Mouse (Mus musculus) liver, embryonic 12.5 days (tissue): ENCODE results near the gene Efnb3. TPM values are rescaled to one million over a fixed set of nuclear protein-coding genes. Genes with fewer than 3 reads are reported as not detected.

Source experiments
- ATAC-seq: fragments of 200-750 bp; cut with Nextera tagmentation; 2 replicates; pipeline ENCODE4 v1.8.0; 2017; ENCODE audit warnings: moderate number of reproducible peaks, mild to moderate bottlenecking, moderate library complexity
- H3K27ac ChIP-seq: fragments of 300-500 bp; sonication (generic); 2 replicates; pipeline ENCODE4 v1.5.1; 2016; ENCODE audit warnings: mild to moderate bottlenecking
- H3K27me3 ChIP-seq: fragments of 300-500 bp; sonication (generic); replicated peaks from 2 replicates; pipeline ENCODE4 v1.6.1; 2016; ENCODE audit warnings: mild to moderate bottlenecking, moderate library complexity
- H3K36me3 ChIP-seq: fragments of 300-500 bp; sonication (generic); 2 replicates; pipeline ENCODE4 v1.6.1; 2016; ENCODE audit warnings: mild to moderate bottlenecking, moderate library complexity
- H3K4me1 ChIP-seq: fragments of 300-500 bp; sonication (generic); 2 replicates; pipeline ENCODE4 v1.6.1; 2016
- H3K4me2 ChIP-seq: fragments of 300-500 bp; sonication (generic); 2 replicates; pipeline ENCODE4 v1.6.1; 2016; ENCODE audit warnings: mild to moderate bottlenecking, moderate library complexity
- H3K4me3 ChIP-seq: fragments of 300-500 bp; sonication (generic); 2 replicates; pipeline ENCODE4 v1.5.1; 2016; ENCODE audit warnings: mild to moderate bottlenecking, moderate library complexity
- H3K9ac ChIP-seq: fragments of 300-500 bp; sonication (generic); 2 replicates; pipeline ENCODE4 v1.6.1; 2016; ENCODE audit warnings: mild to moderate bottlenecking, moderate library complexity
- H3K9me3 ChIP-seq: fragments of 300-500 bp; sonication (generic); replicated peaks from 2 replicates; pipeline ENCODE4 v1.6.1; 2016; ENCODE audit warnings: mild to moderate bottlenecking, moderate library complexity
- WGBS: fragments of 180-500 bp; shearing (Covaris S2); methylation state at CpG from one replicate; pipeline ENCODE4 v1.1.7; 2016; ENCODE audit not compliant: insufficient replicate concordance; 5-methylcytosine and 5-hydroxymethylcytosine counted together
- polyA plus RNA-seq: library from polyadenylated mRNA; unstranded; fragments of >200 nt; fragmentation: Nextera tagmentation; extraction: Ambion mirVana; gene quantifications from 2 replicates; pipeline ENCODE4 v1.2.1, GENCODE M21; 2016

The Efnb3 gene
- polyA plus RNA-seq, 1 experiment from 2014 or later, result 1.7 TPM

DNA sequence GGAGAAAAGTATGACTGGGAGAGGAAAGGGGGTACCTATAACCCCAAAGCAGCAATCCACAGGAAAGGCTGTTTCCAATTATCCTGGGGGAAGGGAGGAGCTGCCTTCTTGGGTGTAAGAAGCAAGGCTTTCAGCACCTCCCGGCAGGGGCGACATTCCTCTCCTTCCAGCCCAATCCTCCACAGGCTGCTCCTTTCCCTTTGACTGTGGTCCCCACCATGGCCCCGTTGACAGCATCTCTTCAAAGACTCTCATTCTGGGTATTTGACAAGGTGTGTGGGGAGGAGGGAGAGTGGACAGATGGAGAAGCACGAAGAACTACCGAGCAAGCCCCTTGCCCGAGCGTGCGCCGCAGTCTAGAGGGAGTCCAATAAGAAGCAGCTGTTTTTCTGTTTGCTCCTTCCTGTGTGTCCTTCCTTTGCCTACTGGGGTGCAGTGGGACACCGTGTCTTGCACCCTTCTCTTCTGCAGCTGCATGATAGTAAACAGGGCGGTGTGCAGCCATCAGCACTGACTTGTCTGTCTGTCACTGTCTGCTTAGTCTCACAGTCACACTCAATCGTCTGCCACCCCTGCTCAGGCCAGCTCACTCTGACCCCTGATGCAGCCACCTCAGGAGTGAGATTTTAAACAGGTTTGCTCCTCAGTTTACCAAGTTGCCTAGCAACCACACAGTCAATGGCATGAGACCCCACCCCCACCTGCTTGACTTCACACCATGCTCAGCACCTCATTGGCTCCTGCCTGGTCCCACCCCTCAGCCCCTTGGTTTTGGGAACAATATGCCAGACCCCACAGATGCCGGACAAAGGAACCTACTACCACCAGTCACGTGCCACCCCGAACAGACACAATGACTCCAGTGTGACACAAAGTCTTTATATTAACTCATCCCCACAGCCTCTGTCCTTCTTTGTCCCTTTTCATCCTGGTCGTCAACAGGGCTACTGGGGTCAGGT is 1.2 kb upstream of the Efnb3 start:
- H3K9ac ChIP-seq, result no peak overlapping the region
- 71% methylated on average over 16 of the region's 16 CpGs for WGBS
- H3K4me2 ChIP-seq, result peak overlapping the region; percentile 65; the same call in 1 of the 2 replicates
- H3K27ac ChIP-seq, result no peak overlapping the region
- peaks cover 56% of the 10 kb centered on the region for H3K36me3 ChIP-seq
- no peak for ATAC-seq
- peaks cover 65% of the 10 kb centered on the region for H3K27me3 ChIP-seq
- no peak overlapping the region for H3K4me3 ChIP-seq
- no peaks in the 10 kb centered on the region for H3K9me3 ChIP-seq
- H3K4me1 ChIP-seq, result peaks cover 31% of the 10 kb centered on the region

DNA sequence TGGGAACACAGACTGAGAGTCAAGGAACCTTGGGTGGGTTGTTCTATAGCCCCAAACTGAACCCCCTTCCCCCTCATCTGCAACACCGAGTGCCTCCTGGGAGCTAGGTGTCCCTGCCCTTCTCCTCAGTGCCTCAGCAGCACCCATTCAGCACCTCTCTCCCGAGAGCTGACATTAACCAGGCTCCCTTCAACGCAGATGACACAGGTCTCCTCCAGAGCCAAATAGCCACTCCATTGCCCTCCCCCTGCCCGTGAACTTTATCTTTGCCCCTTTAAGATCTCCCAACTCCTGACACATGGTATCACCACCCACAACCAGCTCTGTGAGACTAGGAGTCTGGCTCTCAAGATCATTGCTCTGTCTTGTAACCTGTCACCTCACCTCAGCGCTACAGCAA is 822 bp downstream of the Efnb3 start:
- peaks cover 28% of the 10 kb centered on the region for H3K4me1 ChIP-seq
- ATAC-seq, result no peak
- peak overlapping the region; percentile 41; the same call in 1 of the 2 replicates for H3K4me3 ChIP-seq
- H3K27ac ChIP-seq, result no peak overlapping the region
- peaks cover 81% of the 10 kb centered on the region for H3K27me3 ChIP-seq
- peak overlapping the region; percentile 65 for H3K4me2 ChIP-seq
- no peaks in the 10 kb centered on the region for H3K9me3 ChIP-seq
- 15% methylated on average over 5 of the region's 5 CpGs for WGBS
- peaks cover 36% of the 10 kb centered on the region for H3K36me3 ChIP-seq
- H3K9ac ChIP-seq, result no peak overlapping the region

GRCm38 (mm10) chr11:69558756-69559155 is 1.2 kb downstream of the Efnb3 start:
- WGBS, result 12% methylated on average over 6 of the region's 6 CpGs
- no peak overlapping the region for H3K27ac ChIP-seq
- no peak overlapping the region for H3K4me3 ChIP-seq
- peaks cover 82% of the 10 kb centered on the region for H3K27me3 ChIP-seq
- peak overlapping the region; percentile 65; the same call in 1 of the 2 replicates for H3K4me2 ChIP-seq
- no peak overlapping the region for H3K9ac ChIP-seq
- no peak for ATAC-seq
- H3K9me3 ChIP-seq, result no peaks in the 10 kb centered on the region
- H3K4me1 ChIP-seq, result peaks cover 24% of the 10 kb centered on the region
- peaks cover 31% of the 10 kb centered on the region for H3K36me3 ChIP-seq

DNA sequence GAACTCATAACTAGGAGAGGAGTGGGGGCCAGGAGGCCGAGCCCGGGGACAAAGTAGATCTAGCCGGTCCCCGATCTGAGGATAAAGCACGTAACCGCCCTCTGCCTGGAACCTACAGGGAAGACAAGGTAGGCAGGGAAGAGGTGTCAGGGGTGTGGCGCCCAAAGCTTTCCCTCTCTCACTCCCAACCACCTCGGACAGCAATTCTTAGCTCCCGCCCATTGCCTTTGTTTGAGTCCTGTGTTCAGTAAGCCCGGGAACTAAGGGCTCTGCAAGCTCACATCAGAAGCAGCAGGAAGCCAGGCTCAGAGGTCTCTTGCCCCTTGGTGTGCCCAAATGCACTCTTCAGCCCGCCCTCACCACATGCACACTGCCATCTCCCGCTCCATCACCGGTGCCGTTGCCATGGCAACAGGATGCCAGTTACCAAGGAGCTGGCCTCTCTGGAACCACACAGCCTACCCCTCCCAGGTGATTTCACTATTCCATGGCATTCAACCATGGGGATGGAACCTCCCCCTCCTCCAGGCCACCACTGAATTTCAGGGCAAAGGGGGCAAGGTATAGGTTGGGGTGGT is 2.5 kb downstream of the Efnb3 start:
- WGBS, result 42% methylated on average over 14 of the region's 14 CpGs
- Histone ChIP-seq H3K36me3 (peaks cover 19% of the 10 kb centered on the region), H3K27ac (no peak overlapping the region), H3K4me1 (peaks cover 21% of the 10 kb centered on the region), H3K9ac (no peak overlapping the region), H3K9me3 (no peaks in the 10 kb centered on the region), H3K27me3 (peaks cover 92% of the 10 kb centered on the region), H3K4me3 (no peak overlapping the region), H3K4me2 (no peak overlapping the region)
- no peak for ATAC-seq

GRCm38 (mm10) chr11:69554539-69555140 is 5.4 kb downstream of the Efnb3 start:
- H3K9ac ChIP-seq, result no peak overlapping the region
- no peak overlapping the region for H3K4me3 ChIP-seq
- H3K4me1 ChIP-seq, result peaks cover 13% of the 10 kb centered on the region
- no peak overlapping the region for H3K4me2 ChIP-seq
- no peak for ATAC-seq
- no peak overlapping the region for H3K27ac ChIP-seq
- WGBS, result 45% methylated on average over 5 of the region's 5 CpGs
- no peaks in the 10 kb centered on the region for H3K9me3 ChIP-seq
- peaks cover 84% of the 10 kb centered on the region for H3K27me3 ChIP-seq
- H3K36me3 ChIP-seq, result no peaks in the 10 kb centered on the region

GRCm38 (mm10) chr11:69553341-69553721 is 6.7 kb downstream of the Efnb3 start:
- WGBS, result 53% methylated on average over 2 of the region's 2 CpGs
- Histone ChIP-seq H3K27ac (no peak overlapping the region), H3K27me3 (peaks cover 85% of the 10 kb centered on the region), H3K36me3 (no peaks in the 10 kb centered on the region), H3K9ac (no peak overlapping the region), H3K9me3 (no peaks in the 10 kb centered on the region), H3K4me3 (no peak overlapping the region), H3K4me1 (no peaks in the 10 kb centered on the region), H3K4me2 (no peak overlapping the region)
- no peak for ATAC-seq

DNA sequence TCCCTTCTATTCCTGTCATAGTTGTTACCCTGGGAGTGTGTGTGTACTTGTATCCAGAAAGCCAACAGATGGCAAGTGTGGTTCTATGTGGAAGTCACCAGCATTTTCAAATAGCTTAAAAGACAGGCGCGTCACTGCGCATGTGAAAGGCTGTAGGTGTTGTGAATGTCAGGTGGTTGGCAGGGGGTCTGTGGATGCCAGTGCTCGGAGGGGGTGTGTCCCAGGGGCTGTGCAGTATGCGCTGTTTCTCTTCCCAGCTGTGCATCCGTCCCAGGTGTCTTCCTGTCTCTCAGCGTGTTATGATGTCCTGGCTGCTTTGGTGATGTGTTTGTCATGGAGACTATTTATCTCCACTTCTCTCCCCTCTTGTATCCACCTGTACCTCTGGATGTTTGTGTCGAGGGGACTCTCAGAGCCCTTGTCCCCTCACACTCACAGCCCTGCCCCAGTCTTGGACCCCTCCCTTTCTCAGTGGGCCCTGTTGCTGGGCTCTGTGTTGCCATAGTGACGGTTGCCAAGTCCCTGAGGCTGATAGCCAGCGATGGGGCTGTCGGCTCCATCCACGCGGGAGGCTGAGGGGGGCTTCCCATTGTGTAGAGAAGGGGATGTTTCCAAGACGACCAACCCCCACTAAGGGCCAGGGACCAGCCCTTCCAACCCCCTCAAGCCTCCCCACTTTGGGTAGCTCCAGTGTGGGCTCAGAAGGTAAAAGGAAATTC is 7.2 kb downstream of the Efnb3 start:
- Histone ChIP-seq H3K9me3 (no peaks in the 10 kb centered on the region), H3K27me3 (peaks cover 85% of the 10 kb centered on the region), H3K36me3 (no peaks in the 10 kb centered on the region), H3K4me3 (no peak overlapping the region), H3K4me1 (no peaks in the 10 kb centered on the region), H3K4me2 (no peak overlapping the region), H3K9ac (no peak overlapping the region), H3K27ac (no peak overlapping the region)
- WGBS, result 37% methylated on average over 14 of the region's 14 CpGs
- ATAC-seq, result no peak

GRCm38 (mm10) chr11:69551310-69551709 is 8.7 kb downstream of the Efnb3 start:
- Histone ChIP-seq H3K9me3 (no peaks in the 10 kb centered on the region), H3K27ac (no peak overlapping the region), H3K4me3 (no peak overlapping the region), H3K9ac (no peak overlapping the region), H3K4me1 (peaks cover 12% of the 10 kb centered on the region), H3K36me3 (no peaks in the 10 kb centered on the region), H3K27me3 (peaks cover 85% of the 10 kb centered on the region), H3K4me2 (no peak overlapping the region)
- ATAC-seq, result no peak
- WGBS, result 62% methylated on average over 4 of the region's 4 CpGs

DNA sequence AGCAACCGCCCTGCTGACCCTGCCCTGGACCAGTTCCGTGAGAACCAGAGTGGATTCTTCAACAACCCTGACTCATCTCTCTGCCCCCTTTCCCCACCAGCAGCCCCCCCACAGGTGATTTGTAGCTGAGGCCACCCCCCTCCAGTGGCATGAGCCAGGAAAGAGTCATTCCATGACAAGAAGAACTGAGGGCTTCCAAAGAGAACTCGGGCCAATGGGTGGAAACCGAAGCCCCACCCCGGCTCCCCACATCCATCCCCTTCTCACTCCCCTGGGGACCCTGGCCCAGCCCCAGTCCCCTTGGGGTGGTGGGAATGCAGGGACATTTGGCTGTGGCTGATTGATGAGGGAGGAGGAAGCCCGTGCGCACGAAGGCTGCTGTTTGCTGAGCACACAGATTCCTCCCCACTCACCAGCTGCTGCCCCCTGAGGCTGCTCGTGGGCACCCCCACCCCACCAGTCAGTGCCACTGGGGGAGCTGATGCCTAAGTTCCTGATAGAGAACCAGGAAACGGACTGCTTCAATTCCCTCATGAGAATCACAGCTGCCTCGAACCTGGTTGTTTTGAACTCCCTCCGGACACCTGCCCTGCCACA is 10.8 kb downstream of the Efnb3 start, which contains the start of gene Dnah2:
Gene Dnah2 (minus strand): TSS at position 51 of the 597 bp plus-strand sequence.
- ATAC-seq, result no peak
- H3K36me3 ChIP-seq, result no peaks in the 10 kb centered on the region
- WGBS, result 43% methylated on average over 12 of the region's 12 CpGs
- no peaks in the 10 kb centered on the region for H3K9me3 ChIP-seq
- no peak within 1 kb of the TSS for H3K4me2 ChIP-seq
- H3K27ac ChIP-seq, result no peak within 1 kb of the TSS
- H3K9ac ChIP-seq, result no peak within 1 kb of the TSS
- H3K4me1 ChIP-seq, result peaks cover 18% of the 10 kb centered on the region
- H3K27me3 ChIP-seq, result peaks cover 80% of the 10 kb centered on the region
- no peak within 1 kb of the TSS for H3K4me3 ChIP-seq

- no peak overlapping the region for H3K27ac ChIP-seq
- H3K4me2 ChIP-seq, result peak overlapping the region; percentile 88
- H3K9ac ChIP-seq, result peak overlapping the region; percentile 65
- peaks cover 62% of the 10 kb centered on the region for H3K27me3 ChIP-seq
- ATAC-seq, result no peak
- peak overlapping the region; percentile 56 for H3K4me3 ChIP-seq
- WGBS, result 3% methylated on average over 15 of the region's 15 CpGs
- no peaks in the 10 kb centered on the region for H3K9me3 ChIP-seq
- H3K4me1 ChIP-seq, result peaks cover 18% of the 10 kb centered on the region
- no peaks in the 10 kb centered on the region for H3K36me3 ChIP-seq
Observed at GRCm38 (mm10) chr11:69547071-69547470, 12.9 kb downstream of the Efnb3 start.

GRCm38 (mm10) chr11:69546423-69547053 is 13.5 kb downstream of the Efnb3 start:
- peaks cover 18% of the 10 kb centered on the region for H3K4me1 ChIP-seq
- H3K27me3 ChIP-seq, result peaks cover 58% of the 10 kb centered on the region
- no peaks in the 10 kb centered on the region for H3K9me3 ChIP-seq
- H3K9ac ChIP-seq, result peak overlapping the region; percentile 65
- H3K27ac ChIP-seq, result no peak overlapping the region
- WGBS, result under 1% methylated on average over 44 of the region's 44 CpGs
- peak overlapping the region; percentile 56 for H3K4me3 ChIP-seq
- ATAC-seq, result peak; percentile 47; the same call in 1 of the 2 replicates
- H3K4me2 ChIP-seq, result peak overlapping the region; percentile 88
- H3K36me3 ChIP-seq, result no peaks in the 10 kb centered on the region
